Mouse (Mus musculus): ENCODE data around the gene Pdha1. TPM values are rescaled to one million over a fixed set of nuclear protein-coding genes. Genes with fewer than 3 reads are reported as not detected.
A peak's percentile ranks its signal among the peaks of the same experiment; 100 is the strongest.

Gene Pdha1
- total and polyA plus RNA-seq, 3 experiments, result 240 to 290 (median 274) TPM

GRCm38 (mm10) chrX:160134136-160134843 lies 3.9 kb downstream of the Pdha1 start:
- no peaks in the 10 kb centered on the region for H3K9me3 ChIP-seq (replicated peaks; ENCODE audit: insufficient read depth, low read length)
- no peak overlapping the region for H3K27ac ChIP-seq (ENCODE audit: control insufficient read depth, low read depth, low read length)

DNA sequence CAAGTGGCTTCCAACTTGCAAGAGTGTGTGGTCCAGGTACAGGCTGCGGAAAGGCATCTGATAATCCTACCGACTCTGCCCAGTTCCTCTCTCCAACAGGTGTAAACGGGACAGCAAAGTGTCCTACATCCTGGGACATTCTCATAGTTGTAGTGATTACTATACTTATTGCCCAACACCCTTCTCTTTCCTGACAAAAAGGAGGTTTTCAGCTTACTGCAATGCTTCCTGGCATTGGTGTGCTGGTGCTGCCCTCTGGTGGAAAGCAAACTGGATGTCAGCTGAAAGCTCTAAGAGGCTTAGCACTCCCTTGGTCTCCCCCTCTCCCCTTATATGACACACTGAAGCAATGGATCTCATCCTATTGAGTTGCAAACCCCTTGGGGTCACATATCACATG lies 21.6 kb downstream of the Pdha1 start:
- Histone ChIP-seq H3K4me3 (ENCODE audit: control insufficient read depth in 1 of 2, insufficient read depth in 1 of 2, low read depth in 2 of 2, low read length in 2 of 2) (no peak overlapping the region), H3K9ac (ENCODE audit: control insufficient read depth, low read depth, low read length, poor library complexity, severe bottlenecking) (no peak overlapping the region), H3K36me3 (ENCODE audit: control insufficient read depth in 1 of 2, insufficient read depth in 2 of 2, low read length in 2 of 2) (peaks cover 5 to 25% of the 10 kb centered on the region in 2 experiments; a peak in 3 of 4 replicates), H3K4me1 (ENCODE audit: control insufficient read depth in 1 of 2, insufficient read depth in 2 of 2, low read length in 2 of 2) (peaks cover 14 to 30% of the 10 kb centered on the region in 2 experiments), H3K79me2 (ENCODE audit: control insufficient read depth, insufficient read depth, low read length, poor library complexity) (no peaks in the 10 kb centered on the region), H3K27ac (ENCODE audit: control insufficient read depth, low read depth, low read length) (peak overlapping the region; percentile 6), H3K9me3 (replicated peaks; ENCODE audit: insufficient read depth, low read length) (no peaks in the 10 kb centered on the region), H3K27me3 (ENCODE audit: control insufficient read depth in 1 of 2, insufficient read depth in 2 of 2, low read length in 2 of 2) (no peaks in the 10 kb centered on the region)
- DNase-seq (ENCODE audit: low read depth, low spot score), result peak; percentile 88
- TF ChIP-seq NELFE (IDR thresholded peaks at IDR 0.05; ENCODE audit: low read depth, low read length) (no peak), UBTF (IDR thresholded peaks at IDR 0.05; ENCODE audit: borderline replicate concordance, insufficient read depth, low read depth, low read length) (no peak), SMC3 (IDR thresholded peaks at IDR 0.05; ENCODE audit: low read depth, low read length) (peak; percentile 96), MAZ (IDR thresholded peaks at IDR 0.05; ENCODE audit: low read depth, low read length) (no peak), SIN3A (IDR thresholded peaks at IDR 0.05; ENCODE audit: low read length) (no peak), ZNF384 (IDR thresholded peaks at IDR 0.05; ENCODE audit: low read depth, low read length) (no peak), TBP (IDR thresholded peaks at IDR 0.05; ENCODE audit: low read depth, low read length) (no peak), ZC3H11A (IDR thresholded peaks at IDR 0.05; ENCODE audit: low read depth, low read length) (peak; percentile 94), CTCF (IDR thresholded peaks at IDR 0.05 in 2 of 3, conservative IDR thresholded peaks at IDR 0.05 in 1 of 3; ENCODE audit: control insufficient read depth in 1 of 3, insufficient read depth in 1 of 3, low read depth in 2 of 3, low read length in 3 of 3, poor library complexity in 1 of 3, severe bottlenecking in 1 of 3) (peak; percentile 85 to 97 (median 89)), RCOR1 (IDR thresholded peaks at IDR 0.05; ENCODE audit: low read depth, low read length) (no peak), ZMIZ1 (IDR thresholded peaks at IDR 0.05; ENCODE audit: low read depth, low read length) (no peak), MAFK (IDR thresholded peaks at IDR 0.05; ENCODE audit: borderline replicate concordance, low read depth, low read length) (no peak), MEF2A (IDR thresholded peaks at IDR 0.05; ENCODE audit: extremely low read depth, insufficient replicate concordance, low read depth, low read length, poor library complexity, severe bottlenecking) (no peak), TAL1 (IDR thresholded peaks at IDR 0.05; ENCODE audit: low read length) (no peak), GABPA (IDR thresholded peaks at IDR 0.05; ENCODE audit: low read depth, low read length) (no peak), TCF12 (IDR thresholded peaks at IDR 0.05; ENCODE audit: low read depth, low read length) (no peak), ETS1 (IDR thresholded peaks at IDR 0.05; ENCODE audit: low read depth, low read length) (no peak), RAD21 (IDR thresholded peaks at IDR 0.05; ENCODE audit: low read depth, low read length) (peak; percentile 97)

More at GRCm38 (mm10) chrX:160134136-160134843, 3.9 kb downstream of the Pdha1 start:
- Histone ChIP-seq H3K4me1 (ENCODE audit: control insufficient read depth in 1 of 2, insufficient read depth in 2 of 2, low read length in 2 of 2) (peaks cover 5 to 29% of the 10 kb centered on the region in 2 experiments), H3K27me3 (ENCODE audit: control insufficient read depth in 1 of 2, insufficient read depth in 2 of 2, low read length in 2 of 2) (no peaks in the 10 kb centered on the region), H3K9ac (ENCODE audit: control insufficient read depth, low read depth, low read length, poor library complexity, severe bottlenecking) (no peak overlapping the region), H3K79me2 (ENCODE audit: control insufficient read depth, insufficient read depth, low read length, poor library complexity) (peaks cover 40% of the 10 kb centered on the region), H3K4me3 (ENCODE audit: control insufficient read depth in 1 of 2, insufficient read depth in 1 of 2, low read depth in 2 of 2, low read length in 2 of 2) (no peak overlapping the region), H3K36me3 (ENCODE audit: control insufficient read depth in 1 of 2, insufficient read depth in 2 of 2, low read length in 2 of 2) (peaks cover 20 to 33% of the 10 kb centered on the region in 2 experiments)
- no peak for TF ChIP-seq MYC (IDR thresholded peaks at IDR 0.05; ENCODE audit: low read depth, low read length)
- no peak for TF ChIP-seq NELFE (IDR thresholded peaks at IDR 0.05; ENCODE audit: low read depth, low read length)
- no peak for TF ChIP-seq TCF12 (IDR thresholded peaks at IDR 0.05; ENCODE audit: low read depth, low read length)
- TF ChIP-seq RCOR1 (IDR thresholded peaks at IDR 0.05; ENCODE audit: low read depth, low read length), result no peak
- TF ChIP-seq ELF1 (IDR thresholded peaks at IDR 0.05; ENCODE audit: low read depth, low read length), result no peak
- no peak for TF ChIP-seq POLR2AphosphoS2 (IDR thresholded peaks at IDR 0.05; ENCODE audit: low read length)
- no peak for TF ChIP-seq ZMIZ1 (IDR thresholded peaks at IDR 0.05; ENCODE audit: low read depth, low read length)
- TF ChIP-seq SMC3 (IDR thresholded peaks at IDR 0.05; ENCODE audit: low read depth, low read length), result no peak
- TF ChIP-seq EP300 (IDR thresholded peaks at IDR 0.05; ENCODE audit: low read depth in 1 of 2, low read length in 2 of 2), result no peak
- TF ChIP-seq UBTF (IDR thresholded peaks at IDR 0.05; ENCODE audit: borderline replicate concordance, insufficient read depth, low read depth, low read length), result no peak
- TF ChIP-seq MYB (IDR thresholded peaks at IDR 0.05; ENCODE audit: low read depth, low read length), result no peak
- TF ChIP-seq E2F4 (IDR thresholded peaks at IDR 0.05; ENCODE audit: borderline replicate concordance, low read depth, low read length), result no peak
- no peak for DNase-seq (ENCODE audit: low read depth, low spot score)
